Mouse (Mus musculus) adrenal gland, postnatal 25 days (tissue): ENCODE measurements around the gene Col5a2. TPM values are rescaled to one million over a fixed set of nuclear protein-coding genes. Genes with fewer than 3 reads are reported as not detected.
"Not testable (repeated sequence)": the region's sequence is repeated elsewhere in the genome, so short reads cannot be mapped to it uniquely, and the experiment has no call there.

ENCODE experiments used
- DNase-seq: peaks from one replicate; pipeline ENCODE4 v3.0.0; 2021; ENCODE audit warnings: mixed read lengths
- long read RNA-seq: library from polyadenylated mRNA; stranded (forward); transcript quantifications from one replicate; pipeline ENCODE4 v2.0.0, GENCODE M21; 2021
- total RNA-seq: library from RNA; stranded (reverse); gene quantifications from 2 replicates; pipeline ENCODE4 v1.2.3, GENCODE M21; 2021

Gene Col5a2
- total RNA-seq: 9.1 and 10.4 TPM in 2 replicates
- long read RNA-seq, full-length matches to known transcripts: 6 of 11 reads
- long read RNA-seq, partial matches to known transcripts: 3 of 11 reads
- long read RNA-seq, other reads (novel, unspliced or antisense): 2 of 11 reads

- DNase-seq: peak; percentile 10
Observed at GRCm38 (mm10) chr1:45502865-45503332, at the start of gene Col5a2. Col5a2 (minus strand) TSS chr1:45503282.

- DNase-seq: no peak
Observed at GRCm38 (mm10) chr1:45550531-45550930, 47.4 kb upstream of the Col5a2 start.

- DNase-seq: no peak
Observed at GRCm38 (mm10) chr1:45541888-45542287, 38.8 kb upstream of the Col5a2 start.

- DNase-seq: no peak
Observed at GRCm38 (mm10) chr1:45541161-45541560, 38.1 kb upstream of the Col5a2 start.

- no peak for DNase-seq
Observed at GRCm38 (mm10) chr1:45531486-45531885, 28.4 kb upstream of the Col5a2 start.

DNA sequence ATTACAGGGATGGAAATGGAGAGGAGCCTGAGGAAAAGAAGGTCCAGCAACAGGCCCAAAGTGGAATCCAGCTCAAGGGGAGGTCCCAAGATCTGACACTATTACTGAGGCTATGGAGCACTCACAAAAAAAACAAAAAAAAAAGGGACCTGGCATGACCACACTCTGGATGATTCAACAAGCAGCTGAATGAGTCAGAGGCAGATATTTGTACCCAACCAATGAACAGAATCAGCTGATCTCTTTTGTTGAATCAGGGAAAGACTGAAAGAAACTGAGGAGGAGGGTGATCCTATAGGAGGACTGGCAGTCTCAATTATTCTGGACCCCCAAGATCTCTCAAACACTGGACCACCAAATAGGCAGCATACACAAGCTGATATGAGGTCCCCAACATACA is 24.4 kb upstream of the Col5a2 start:
- DNase-seq: not testable (repeated sequence)

- no peak for DNase-seq
Observed at GRCm38 (mm10) chr1:45523601-45524000, 20.5 kb upstream of the Col5a2 start.

DNA sequence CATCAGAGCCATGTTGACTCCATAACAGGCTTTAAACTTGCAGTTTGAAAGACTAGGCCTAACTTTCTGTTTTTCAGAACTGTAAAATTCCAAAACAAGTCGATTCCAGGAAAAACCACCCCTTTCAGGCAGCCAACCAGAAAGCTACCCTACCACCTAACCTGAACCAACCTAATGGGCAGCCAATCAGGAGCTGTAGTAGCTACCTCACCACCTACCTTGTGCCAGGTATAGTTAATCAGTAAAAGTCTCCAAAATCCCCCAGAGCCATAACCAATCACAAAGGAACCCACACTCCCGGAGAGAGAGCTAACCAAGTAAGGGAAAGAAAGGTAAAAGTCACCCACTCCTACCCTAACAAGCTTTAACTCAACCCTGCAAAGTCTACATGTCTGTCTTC is 18.4 kb upstream of the Col5a2 start:
- no peak for DNase-seq

- peak; percentile 10 for DNase-seq
Observed at GRCm38 (mm10) chr1:45502241-45502741, 791 bp downstream of the Col5a2 start.

DNA sequence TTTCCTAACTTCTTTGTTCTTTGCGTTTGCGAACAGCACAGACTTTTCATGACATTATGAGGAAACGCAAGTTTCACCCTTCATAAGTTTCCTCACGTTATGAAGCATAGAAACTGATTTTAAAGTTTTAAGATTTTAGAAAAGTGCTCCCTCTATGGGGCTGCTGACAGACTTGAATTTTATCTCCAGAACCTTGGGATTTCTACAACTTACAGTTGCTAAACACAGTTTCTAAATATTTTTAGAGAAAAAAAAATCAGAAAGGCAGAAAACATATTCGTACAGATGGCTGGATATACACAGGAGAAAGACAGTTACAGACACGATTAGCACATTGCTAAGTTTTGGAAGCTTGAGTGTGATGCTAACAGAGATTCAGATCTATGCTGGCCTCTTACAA is 1.6 kb downstream of the Col5a2 start:
- no peak for DNase-seq

GRCm38 (mm10) chr1:45500456-45500855 is 2.6 kb downstream of the Col5a2 start:
- no peak for DNase-seq

GRCm38 (mm10) chr1:45495025-45495424 is 8.1 kb downstream of the Col5a2 start:
- no peak for DNase-seq

DNA sequence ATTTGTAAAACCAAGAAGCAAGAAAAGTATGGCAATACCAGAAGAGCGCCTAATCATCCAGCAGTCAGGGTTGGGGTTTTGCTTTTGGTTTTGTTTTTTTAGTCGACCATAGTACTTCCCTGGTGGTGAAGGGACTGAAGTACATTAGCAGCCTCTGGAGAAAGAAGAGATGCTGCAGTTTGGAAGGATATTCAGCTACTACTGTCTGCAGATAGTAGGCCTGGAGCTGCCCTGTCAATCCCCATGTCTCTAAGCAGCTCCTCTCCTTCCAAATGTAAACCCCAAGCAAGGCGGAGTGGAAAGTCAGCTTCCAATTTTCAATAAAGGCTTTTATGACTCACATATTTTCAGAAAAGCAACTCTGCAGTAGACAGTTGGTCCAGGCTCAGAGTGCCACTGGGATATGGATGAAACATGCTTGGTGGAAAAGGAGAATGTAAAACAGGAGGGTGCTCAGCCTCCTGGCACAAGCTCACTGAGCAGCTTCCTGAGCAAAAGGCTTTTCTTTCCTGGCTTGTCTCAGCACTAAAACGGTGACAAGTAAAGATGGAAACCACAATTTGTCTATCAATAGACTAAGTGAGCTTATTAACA is 10.9 kb downstream of the Col5a2 start:
- no peak for DNase-seq

DNA sequence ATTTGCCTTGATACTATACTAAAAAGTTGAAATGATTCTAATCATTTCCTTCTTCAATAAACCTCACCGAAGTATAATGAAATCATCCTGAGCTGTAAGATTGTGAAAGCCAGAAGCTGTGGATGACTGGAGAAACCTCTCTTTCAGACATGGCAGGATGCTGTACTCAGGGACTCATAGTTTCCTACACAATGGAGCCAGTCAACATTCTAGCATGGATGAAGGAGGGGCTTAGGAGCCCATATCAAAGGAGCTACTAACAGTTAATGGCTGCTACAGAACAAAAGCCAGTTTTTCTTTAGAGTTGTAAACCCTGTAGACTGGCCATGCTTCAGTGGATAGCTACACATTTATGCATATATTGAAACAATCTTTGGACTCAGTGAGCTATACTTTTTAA is 12.6 kb downstream of the Col5a2 start:
- no peak for DNase-seq

- DNase-seq: no peak
Observed at GRCm38 (mm10) chr1:45488291-45488690, 14.8 kb downstream of the Col5a2 start.

DNA sequence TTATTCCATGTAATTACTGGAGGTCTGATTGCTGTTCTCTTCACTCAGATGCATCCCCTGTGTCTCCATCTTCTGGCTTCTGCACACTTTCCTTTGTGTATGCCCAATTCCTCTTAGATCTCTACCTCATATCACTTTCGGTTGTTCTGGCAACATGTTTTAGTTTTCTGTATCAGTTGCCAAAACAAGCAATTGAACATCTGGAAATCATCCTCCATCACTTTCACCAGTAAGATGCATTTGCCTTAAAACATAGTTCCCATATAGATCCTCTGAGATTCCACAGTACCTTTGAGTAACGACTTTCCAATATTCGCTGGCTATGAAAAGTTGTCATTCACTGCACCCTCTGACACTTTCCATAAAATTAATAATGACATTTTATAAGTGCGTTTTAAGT is 20.1 kb downstream of the Col5a2 start:
- no peak for DNase-seq

GRCm38 (mm10) chr1:45481876-45482275 is 21.2 kb downstream of the Col5a2 start:
- DNase-seq: no peak

- no peak for DNase-seq
Observed at GRCm38 (mm10) chr1:45479087-45479486, 24.0 kb downstream of the Col5a2 start.

DNA sequence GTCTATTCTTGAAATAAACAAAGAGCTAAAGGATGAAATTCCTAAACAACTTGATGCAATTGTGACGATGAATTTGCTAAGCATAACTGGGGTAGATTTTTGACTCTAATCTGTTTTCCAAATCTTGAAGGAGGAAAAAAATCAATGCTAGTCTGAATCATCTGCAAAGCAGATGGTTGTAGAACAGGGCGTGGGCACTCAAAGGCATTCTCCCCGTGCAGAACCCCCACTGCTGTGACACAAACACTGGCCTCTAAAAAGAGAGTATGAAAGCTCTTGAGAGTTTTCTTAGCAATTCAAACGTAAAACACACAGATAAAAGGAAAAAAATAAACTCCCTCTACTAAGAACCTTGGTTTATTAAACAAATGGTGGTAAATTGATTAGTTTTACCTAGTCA is 30.3 kb downstream of the Col5a2 start:
- DNase-seq: no peak

- no peak for DNase-seq
Observed at GRCm38 (mm10) chr1:45460767-45461166, 42.3 kb downstream of the Col5a2 start.

DNA sequence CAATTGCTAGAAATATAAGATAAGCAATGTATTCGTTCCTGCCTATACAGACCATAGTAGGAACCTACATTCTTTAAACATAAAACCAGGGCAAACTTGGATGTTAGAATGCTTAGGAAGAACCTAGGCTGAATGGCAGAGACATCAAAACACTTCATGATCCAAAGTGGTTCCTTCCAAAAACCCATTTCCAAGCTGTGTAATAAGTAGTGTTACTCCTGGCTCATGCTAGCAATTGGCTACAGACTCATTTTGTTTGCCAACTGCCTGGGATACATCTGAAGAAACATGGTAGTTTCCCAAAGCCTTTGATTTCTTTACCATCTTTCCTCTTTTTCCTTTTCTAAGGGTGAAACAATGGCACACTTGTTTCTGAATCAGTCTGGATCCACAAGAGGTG is 47.3 kb downstream of the Col5a2 start:
- DNase-seq: no peak

- no peak for DNase-seq
Observed at GRCm38 (mm10) chr1:45448856-45449255, 54.2 kb downstream of the Col5a2 start.

DNA sequence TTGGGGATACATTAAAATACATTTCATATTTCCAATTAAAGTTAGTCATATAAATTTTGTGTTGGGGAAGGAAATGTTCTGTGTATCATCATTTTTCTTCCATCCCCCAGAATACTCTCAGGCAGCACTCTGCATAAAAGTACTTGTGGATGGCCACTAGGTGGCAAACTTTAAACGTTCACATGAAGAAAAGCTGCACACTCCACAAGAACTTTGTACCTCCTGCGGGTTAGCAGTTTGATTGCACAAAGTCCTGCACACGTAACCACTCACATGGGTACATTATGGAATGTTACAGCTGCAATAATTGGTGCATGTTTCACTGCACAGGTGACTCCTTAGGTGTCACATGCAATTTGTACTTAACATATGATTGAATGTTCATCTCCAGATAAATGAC is 71.2 kb downstream of the Col5a2 start:
- no peak for DNase-seq

GRCm38 (mm10) chr1:45430520-45430919 is 72.6 kb downstream of the Col5a2 start:
- peak; percentile 42 for DNase-seq
